Mouse (Mus musculus) heart, embryonic 11.5 days (tissue): ENCODE data around the gene Ddx39. TPM values are rescaled to one million over a fixed set of nuclear protein-coding genes. Genes with fewer than 3 reads are reported as not detected.

ENCODE experiments used
- ATAC-seq: fragments of 200-750 bp; cut with Nextera tagmentation; replicated peaks from 2 replicates; pipeline ENCODE4 v1.8.0; 2017; ENCODE audit warnings: moderate library complexity; ENCODE audit not compliant: insufficient number of reproducible peaks, low FRiP score, low TSS enrichment
- H3K27ac ChIP-seq: fragments of 300-500 bp; sonication (generic); 2 replicates; pipeline ENCODE4 v1.5.1; 2014; ENCODE audit warnings: mild to moderate bottlenecking, low read depth, low read length
- H3K27me3 ChIP-seq: fragments of 300-500 bp; sonication (generic); 2 replicates; pipeline ENCODE4 v1.6.1; 2014; ENCODE audit warnings: mild to moderate bottlenecking, low read length, mixed read lengths; ENCODE audit not compliant: control insufficient read depth, insufficient read depth
- H3K36me3 ChIP-seq: fragments of 300-500 bp; sonication (generic); 2 replicates; pipeline ENCODE4 v1.6.1; 2014; ENCODE audit warnings: mild to moderate bottlenecking, low read length, moderate library complexity, mixed read lengths; ENCODE audit not compliant: control insufficient read depth, insufficient read depth
- H3K4me1 ChIP-seq: fragments of 300-500 bp; sonication (generic); 2 replicates; pipeline ENCODE4 v1.6.1; 2014; ENCODE audit warnings: low read length; ENCODE audit not compliant: control insufficient read depth, insufficient read depth
- H3K4me2 ChIP-seq: fragments of 300-500 bp; sonication (generic); 2 replicates; pipeline ENCODE4 v1.6.1; 2014; ENCODE audit warnings: mild to moderate bottlenecking, moderate library complexity
- H3K4me3 ChIP-seq: fragments of 300-500 bp; sonication (generic); 2 replicates; pipeline ENCODE4 v1.5.1; 2014; ENCODE audit warnings: low read depth, low read length
- H3K9ac ChIP-seq: fragments of 300-500 bp; sonication (generic); 2 replicates; pipeline ENCODE4 v1.6.1; 2014; ENCODE audit warnings: mild to moderate bottlenecking, low read depth, low read length, moderate library complexity
- H3K9me3 ChIP-seq: fragments of 300-500 bp; sonication (generic); replicated peaks from 2 replicates; pipeline ENCODE4 v1.6.1; 2016; ENCODE audit warnings: low read length; ENCODE audit not compliant: control insufficient read depth
- WGBS: fragments of 180-500 bp; shearing (Covaris S2); extraction: QIAGEN DNeasy Blood & Tissue Kit; methylation state at CpG from one replicate; pipeline ENCODE4 v1.1.7; 2014; ENCODE audit not compliant: insufficient replicate concordance; 5-methylcytosine and 5-hydroxymethylcytosine counted together
- polyA plus RNA-seq: library from polyadenylated mRNA; unstranded; fragments of >200 nt; fragmentation: Nextera tagmentation; extraction: Ambion mirVana; gene quantifications from 2 replicates; pipeline ENCODE4 v1.2.1, GENCODE M21; 2014

Gene Ddx39
- 143 and 150 TPM in 2 replicates for polyA plus RNA-seq

- H3K4me1 ChIP-seq: peaks cover 16% of the 10 kb centered on the region
- WGBS: under 1% methylated on average over 63 of the region's 63 CpGs
- peak within 1 kb of the TSS; percentile 91 for H3K4me2 ChIP-seq
- H3K27me3 ChIP-seq: no peaks in the 10 kb centered on the region
- H3K9ac ChIP-seq: peak within 1 kb of the TSS; percentile 91
- peak within 1 kb of the TSS; percentile 93 for H3K27ac ChIP-seq
- H3K36me3 ChIP-seq: peaks cover 12% of the 10 kb centered on the region
- H3K4me3 ChIP-seq: peak within 1 kb of the TSS; percentile 95
- H3K9me3 ChIP-seq: no peaks in the 10 kb centered on the region
- peak; percentile 99 for ATAC-seq
These were observed at the start of gene Ddx39 for GRCm38 (mm10) chr8:83715031-83715690. TSS of gene Ddx39 (plus strand) at chr8:83715177.

GRCm38 (mm10) chr8:83665969-83666865, 48.8 kb upstream of the Ddx39 start, which contains the start of gene Ptger1:
TSS of gene Ptger1 (plus strand) at chr8:83666678.
- 0 out of 2 replicates have a peak within 1 kb of the TSS, but pooled peaks have one; percentile 39 for H3K9ac ChIP-seq
- no peaks in the 10 kb centered on the region for H3K9me3 ChIP-seq
- H3K4me1 ChIP-seq: peaks cover 34% of the 10 kb centered on the region
- no peak for ATAC-seq
- peaks cover 17% of the 10 kb centered on the region for H3K27me3 ChIP-seq
- H3K36me3 ChIP-seq: peaks cover 5% of the 10 kb centered on the region; the same call in 1 of the 2 replicates
- WGBS: 25% methylated on average over 14 of the region's 14 CpGs
- no peak within 1 kb of the TSS for H3K4me3 ChIP-seq
- no peak within 1 kb of the TSS; the same call in 1 of the 2 replicates for H3K4me2 ChIP-seq
- no peak within 1 kb of the TSS for H3K27ac ChIP-seq

DNA sequence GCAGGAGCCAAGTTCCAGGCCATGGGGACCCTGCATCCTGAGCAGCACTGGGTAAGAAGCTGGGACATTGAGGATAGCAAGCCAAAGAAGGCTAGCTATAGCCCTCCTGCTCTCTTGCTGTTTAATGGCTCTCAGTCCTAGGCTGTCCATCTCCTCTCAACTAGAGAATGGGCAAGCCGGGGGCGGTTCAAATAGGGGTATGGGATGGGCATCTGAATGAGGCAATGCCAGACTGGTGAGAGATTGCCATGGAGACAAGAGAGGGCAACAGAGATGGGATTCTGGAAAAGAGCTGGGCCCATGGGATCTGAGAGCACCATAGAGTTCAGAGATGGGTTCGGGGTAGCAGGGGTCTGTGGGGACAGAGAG, 48.1 kb upstream of the Ddx39 start:
- H3K4me2 ChIP-seq: no peak overlapping the region; the same call in 1 of the 2 replicates
- WGBS: 90% methylated on average over 3 of the region's 3 CpGs
- ATAC-seq: no peak
- no peak overlapping the region for H3K27ac ChIP-seq
- no peaks in the 10 kb centered on the region for H3K9me3 ChIP-seq
- peaks cover 17% of the 10 kb centered on the region for H3K27me3 ChIP-seq
- no peak overlapping the region for H3K4me3 ChIP-seq
- peaks cover 30% of the 10 kb centered on the region for H3K4me1 ChIP-seq
- peaks cover 9% of the 10 kb centered on the region for H3K36me3 ChIP-seq
- H3K9ac ChIP-seq: 0 out of 2 replicates have a peak overlapping the region, but pooled peaks have one; percentile 39

- Histone ChIP-seq H3K4me3 (peak overlapping the region; percentile 36; the same call in 1 of the 2 replicates), H3K9ac (no peak overlapping the region; the same call in 1 of the 2 replicates), H3K4me1 (peaks cover 23% of the 10 kb centered on the region), H3K36me3 (peaks cover 13% of the 10 kb centered on the region), H3K27me3 (peaks cover 17% of the 10 kb centered on the region), H3K4me2 (peak overlapping the region; percentile 70; the same call in 1 of the 2 replicates), H3K9me3 (no peaks in the 10 kb centered on the region), H3K27ac (no peak overlapping the region)
- WGBS: 68% methylated on average over 10 of the region's 10 CpGs
- no peak for ATAC-seq
These were observed 47.5 kb upstream of the Ddx39 start for GRCm38 (mm10) chr8:83667526-83667925.

GRCm38 (mm10) chr8:83668010-83668916, 46.7 kb upstream of the Ddx39 start:
- Histone ChIP-seq H3K4me3 (peak overlapping the region; percentile 36), H3K9ac (peak overlapping the region; percentile 69), H3K27ac (no peak overlapping the region), H3K4me1 (peaks cover 18% of the 10 kb centered on the region), H3K4me2 (peak overlapping the region; percentile 70), H3K27me3 (peaks cover 17% of the 10 kb centered on the region), H3K36me3 (peaks cover 15% of the 10 kb centered on the region), H3K9me3 (no peaks in the 10 kb centered on the region)
- no peak for ATAC-seq
- 25% methylated on average over 80 of the region's 80 CpGs for WGBS

GRCm38 (mm10) chr8:83669013-83669412, 46.0 kb upstream of the Ddx39 start:
- peaks cover 17% of the 10 kb centered on the region for H3K27me3 ChIP-seq
- H3K4me3 ChIP-seq: no peak overlapping the region
- peaks cover 20% of the 10 kb centered on the region for H3K36me3 ChIP-seq
- H3K4me1 ChIP-seq: peaks cover 18% of the 10 kb centered on the region
- no peak overlapping the region for H3K9ac ChIP-seq
- H3K4me2 ChIP-seq: peak overlapping the region; percentile 70
- no peaks in the 10 kb centered on the region for H3K9me3 ChIP-seq
- no peak for ATAC-seq
- 72% methylated on average over 16 of the region's 16 CpGs for WGBS
- H3K27ac ChIP-seq: no peak overlapping the region; the same call in 1 of the 2 replicates

- H3K36me3 ChIP-seq: peaks cover 24% of the 10 kb centered on the region
These were observed 42.0 kb upstream of the Ddx39 start for GRCm38 (mm10) chr8:83672936-83673335.

GRCm38 (mm10) chr8:83674497-83674896, 40.5 kb upstream of the Ddx39 start:
- no peak for ATAC-seq
- Histone ChIP-seq H3K9me3 (no peaks in the 10 kb centered on the region), H3K4me1 (no peaks in the 10 kb centered on the region), H3K27ac (no peak overlapping the region), H3K4me2 (no peak overlapping the region), H3K27me3 (no peaks in the 10 kb centered on the region), H3K36me3 (peaks cover 29% of the 10 kb centered on the region), H3K9ac (no peak overlapping the region), H3K4me3 (no peak overlapping the region)
- WGBS: 90% methylated on average over 5 of the region's 5 CpGs

More at GRCm38 (mm10) chr8:83672936-83673335, 42.0 kb upstream of the Ddx39 start:
- WGBS: 55% methylated on average over 5 of the region's 5 CpGs
- Histone ChIP-seq H3K4me2 (no peak overlapping the region), H3K9ac (no peak overlapping the region), H3K27me3 (peaks cover 6% of the 10 kb centered on the region), H3K9me3 (no peaks in the 10 kb centered on the region), H3K27ac (no peak overlapping the region), H3K4me3 (no peak overlapping the region), H3K4me1 (peaks cover 9% of the 10 kb centered on the region)
- no peak for ATAC-seq
